29 mouse cellular contexts compared by ENCODE assay signal in the genomic region with DNA sequence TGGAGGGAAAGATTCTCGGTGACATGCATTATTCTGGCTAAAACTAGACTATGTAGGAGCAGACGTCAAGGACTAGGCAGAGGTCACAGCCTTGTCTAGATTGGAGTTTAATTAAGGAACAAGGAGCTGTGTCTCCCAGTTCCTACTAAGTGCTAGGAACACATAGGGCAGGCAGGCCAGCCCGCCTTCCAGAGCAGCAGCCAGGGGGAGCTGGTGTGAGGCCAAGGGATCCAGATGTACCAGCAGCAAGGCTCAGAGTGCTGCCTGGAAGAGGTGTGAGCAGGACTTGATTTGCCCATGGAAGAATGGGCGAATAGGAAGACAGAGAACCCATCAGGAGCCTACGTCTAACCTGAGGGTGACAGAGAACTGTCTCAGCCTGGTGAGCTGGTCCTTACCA.
DNase-seq lines count a peak whose midpoint lies in the region; ATAC-seq and TF ChIP-seq lines count a peak whose summit lies in the region.
"Had no signal": no experiment of that assay in that cellular context is flagged by ENCODE, and none has a peak within 500 bp of the region (broad histone marks: within the 10 kb centered on the region; RNA-seq: fewer than 3 reads in every experiment).

No protein-coding gene starts in this region.

- H3K27me3 ChIP-seq in cerebellum, adult 2 months (ENCODE audit: control insufficient read depth, insufficient read depth, low read length), result no peaks in the 10 kb centered on the region
- no peaks in the 10 kb centered on the region for H3K27me3 ChIP-seq in intestine, postnatal 0 days (replicated peaks; ENCODE audit: control insufficient read depth, insufficient read depth, low read length)
- H3K27me3 ChIP-seq in intestine, embryonic 15.5 days (replicated peaks), result no peaks in the 10 kb centered on the region
- no peaks in the 10 kb centered on the region for H3K27me3 ChIP-seq in midbrain, postnatal 0 days (ENCODE audit: insufficient read depth, low read length)
- H3K27me3 ChIP-seq in midbrain, embryonic 15.5 days (replicated peaks), result no peaks in the 10 kb centered on the region
- H3K27me3 ChIP-seq: embryonic facial prominence, embryonic 12.5 days; forebrain, embryonic 15.5 days; neural tube, embryonic 12.5 days; stomach, embryonic 15.5 days had no signal

- peaks cover 48% of the 10 kb centered on the region for H3K4me1 ChIP-seq in cerebellum, adult 2 months (ENCODE audit: control insufficient read depth, insufficient read depth, low read length)
- H3K4me1 ChIP-seq in intestine, postnatal 0 days (replicated peaks; ENCODE audit: control insufficient read depth, insufficient read depth, low read length), result no peaks in the 10 kb centered on the region
- no peaks in the 10 kb centered on the region for H3K4me1 ChIP-seq in intestine, embryonic 15.5 days (replicated peaks)
- no peaks in the 10 kb centered on the region for H3K4me1 ChIP-seq in midbrain, postnatal 0 days (ENCODE audit: insufficient read depth, low read length)
- H3K4me1 ChIP-seq in midbrain, embryonic 15.5 days, result 0 out of 2 replicates have a peak, but pooled peaks cover 3% of the 10 kb centered on the region
- H3K4me1 ChIP-seq in embryonic fibroblast, embryonic 13.5 days (ENCODE audit: control insufficient read depth, insufficient read depth, low read length), result no peaks in the 10 kb centered on the region
- H3K4me1 ChIP-seq: embryonic facial prominence, embryonic 12.5 days; forebrain, embryonic 15.5 days; stomach, embryonic 15.5 days had no signal

- peak overlapping the region; percentile 8; the same call in 1 of the 2 replicates for H3K27ac ChIP-seq in cerebellum, adult 2 months (ENCODE audit: insufficient read depth, low read length)
- no peak overlapping the region for H3K27ac ChIP-seq in intestine, postnatal 0 days (ENCODE audit: low read depth, low read length)
- H3K27ac ChIP-seq in intestine, embryonic 15.5 days, result no peak overlapping the region
- H3K27ac ChIP-seq in midbrain, postnatal 0 days (ENCODE audit: low read depth, low read length), result no peak overlapping the region
- no peak overlapping the region for H3K27ac ChIP-seq in midbrain, embryonic 15.5 days
- no peak overlapping the region for H3K27ac ChIP-seq in embryonic fibroblast, embryonic 13.5 days (ENCODE audit: insufficient read depth, low read length)
- H3K27ac ChIP-seq: embryonic facial prominence, embryonic 12.5 days; forebrain, embryonic 10.5 days; forebrain, embryonic 15.5 days; liver, embryonic 14.5 days; midbrain, embryonic 10.5 days; neural tube, embryonic 12.5 days; stomach, embryonic 15.5 days had no signal

- no peak for ATAC-seq in intestine, postnatal 0 days
- ATAC-seq in intestine, embryonic 15.5 days, result no peak
- ATAC-seq in midbrain, postnatal 0 days (ENCODE audit: low FRiP score), result no peak
- ATAC-seq in midbrain, embryonic 15.5 days (replicated peaks), result no peak
- ATAC-seq: forebrain, embryonic 15.5 days; intestine, embryonic 16.5 days had no signal

- H3K9ac ChIP-seq in intestine, postnatal 0 days (ENCODE audit: low read depth, low read length), result no peak overlapping the region
- no peak overlapping the region for H3K9ac ChIP-seq in intestine, embryonic 15.5 days
- H3K9ac ChIP-seq in midbrain, postnatal 0 days (replicated peaks; ENCODE audit: low read length, poor library complexity, severe bottlenecking), result no peak overlapping the region
- no peak overlapping the region for H3K9ac ChIP-seq in midbrain, embryonic 15.5 days
- H3K9ac ChIP-seq: embryonic facial prominence, embryonic 12.5 days; forebrain, embryonic 15.5 days; liver, embryonic 14.5 days; neural tube, embryonic 12.5 days; stomach, embryonic 15.5 days had no signal

- no peak for TF ChIP-seq CTCF in cerebellum, adult 2 months (IDR thresholded peaks at IDR 0.05; ENCODE audit: borderline replicate concordance, insufficient read depth, low read depth, low read length)
- TF ChIP-seq CTCF in intestine, postnatal 0 days (IDR thresholded peaks at IDR 0.05; ENCODE audit: low read depth), result peak; percentile 35; the same call in 1 of the 2 replicates
- 0 out of 2 replicates have a peak, but pooled peaks have one; percentile 17 for TF ChIP-seq CTCF in midbrain, postnatal 0 days (IDR thresholded peaks at IDR 0.05)
- 0 out of 2 replicates have a peak, but pooled peaks have one; percentile 16 for TF ChIP-seq CTCF in embryonic fibroblast, embryonic 13.5 days (IDR thresholded peaks at IDR 0.05; ENCODE audit: borderline replicate concordance, insufficient read depth, low read length)

- WGBS in cerebellum, adult 2 months, result 86% methylated on average over 5 of the region's 5 CpGs
- 69% methylated on average over 5 of the region's 5 CpGs for WGBS in intestine, postnatal 0 days
- WGBS in intestine, embryonic 15.5 days, result 74% methylated on average over 5 of the region's 5 CpGs
- 73% methylated on average over 5 of the region's 5 CpGs for WGBS in midbrain, postnatal 0 days
- 71% methylated on average over 5 of the region's 5 CpGs for WGBS in midbrain, embryonic 15.5 days

- no peak for TF ChIP-seq POLR2A in cerebellum, adult 2 months (IDR thresholded peaks at IDR 0.05; ENCODE audit: borderline replicate concordance, insufficient read depth, low read length)
- no peak for TF ChIP-seq POLR2A in embryonic fibroblast, embryonic 13.5 days (IDR thresholded peaks at IDR 0.05; ENCODE audit: low read depth, low read length)

- H3K9me3 ChIP-seq in intestine, postnatal 0 days (ENCODE audit: control insufficient read depth), result no peaks in the 10 kb centered on the region
- H3K9me3 ChIP-seq in intestine, embryonic 15.5 days, result no peaks in the 10 kb centered on the region
- no peaks in the 10 kb centered on the region for H3K9me3 ChIP-seq in midbrain, postnatal 0 days (ENCODE audit: low read length)
- H3K9me3 ChIP-seq in midbrain, embryonic 15.5 days, result no peaks in the 10 kb centered on the region
- H3K9me3 ChIP-seq: embryonic facial prominence, embryonic 12.5 days; forebrain, embryonic 10.5 days; forebrain, embryonic 15.5 days; midbrain, embryonic 10.5 days; neural tube, embryonic 12.5 days; stomach, embryonic 15.5 days had no signal

- H3K4me2 ChIP-seq in intestine, postnatal 0 days (replicated peaks; ENCODE audit: low read depth), result no peak overlapping the region
- no peak overlapping the region for H3K4me2 ChIP-seq in intestine, embryonic 15.5 days (replicated peaks)
- H3K4me2 ChIP-seq in midbrain, postnatal 0 days (ENCODE audit: low read depth, low read length, poor library complexity, severe bottlenecking), result no peak overlapping the region
- no peak overlapping the region for H3K4me2 ChIP-seq in midbrain, embryonic 15.5 days
- H3K4me2 ChIP-seq: embryonic facial prominence, embryonic 12.5 days; forebrain, embryonic 15.5 days; heart, embryonic 11.5 days; neural tube, embryonic 12.5 days; stomach, embryonic 15.5 days had no signal

- H3K4me3 ChIP-seq in cerebellum, adult 2 months (replicated peaks; ENCODE audit: insufficient read depth, low read depth, low read length), result no peak overlapping the region
- no peak overlapping the region for H3K4me3 ChIP-seq in intestine, postnatal 0 days (ENCODE audit: low read depth, low read length)
- H3K4me3 ChIP-seq in intestine, embryonic 15.5 days (replicated peaks), result no peak overlapping the region
- no peak overlapping the region for H3K4me3 ChIP-seq in midbrain, postnatal 0 days (ENCODE audit: low read depth, low read length)
- H3K4me3 ChIP-seq in midbrain, embryonic 15.5 days, result no peak overlapping the region
- no peak overlapping the region for H3K4me3 ChIP-seq in embryonic fibroblast, embryonic 13.5 days (ENCODE audit: insufficient read depth, low read length)
- H3K4me3 ChIP-seq: embryonic facial prominence, embryonic 12.5 days; forebrain, embryonic 10.5 days; forebrain, embryonic 15.5 days; midbrain, embryonic 10.5 days; myocyte; neural tube, embryonic 12.5 days; stomach, embryonic 15.5 days had no signal

- DNase-seq in cerebellum, adult 2 months, result no peak
- DNase-seq in cerebellum, adult 18-20 months, result no peak
- no peak for DNase-seq in midbrain, postnatal 0 days (ENCODE audit: low spot score)
- no peak for DNase-seq in spleen, postnatal 4 days (ENCODE audit: low spot score in 2 of 2)
- DNase-seq: adrenal gland, postnatal 10 days; gastrocnemius, postnatal 25 days; heart, adult 11 months; heart, postnatal 4 days; kidney, adult 9 months; kidney, postnatal 10 days; liver; lung, adult 2 months; lung, postnatal 14 days; thymus, adult 18-20 months; thymus, postnatal 25 days had no signal

- no peaks in the 10 kb centered on the region for H3K36me3 ChIP-seq in intestine, postnatal 0 days (ENCODE audit: control insufficient read depth, insufficient read depth)
- H3K36me3 ChIP-seq in intestine, embryonic 15.5 days, result no peaks in the 10 kb centered on the region
- H3K36me3 ChIP-seq in midbrain, postnatal 0 days (ENCODE audit: insufficient read depth, low read length), result peaks cover 8% of the 10 kb centered on the region; the same call in 1 of the 2 replicates
- H3K36me3 ChIP-seq in midbrain, embryonic 15.5 days (replicated peaks), result no peaks in the 10 kb centered on the region
- H3K36me3 ChIP-seq: embryonic facial prominence, embryonic 12.5 days; forebrain, embryonic 10.5 days; forebrain, embryonic 15.5 days; midbrain, embryonic 10.5 days; neural tube, embryonic 12.5 days; stomach, embryonic 15.5 days had no signal
